ENCODE assay signal across 23 mouse cellular contexts in genomic region chr13:18953575-18953974, GRCm38 (mm10). TPM values are rescaled to one million over a fixed set of nuclear protein-coding genes. Genes with fewer than 3 reads are reported as not detected.
A peak's percentile ranks its signal among the peaks of the same experiment; 100 is the strongest.
DNase-seq lines count a peak whose midpoint lies in the region; ATAC-seq and TF ChIP-seq lines count a peak whose summit lies in the region.
"Had no signal": no experiment of that assay in that cellular context is flagged by ENCODE, and none has a peak within 500 bp of the region (broad histone marks: within the 10 kb centered on the region; RNA-seq: fewer than 3 reads in every experiment).

No protein-coding gene starts in this region.

- no peak for TF ChIP-seq CTCF in brain, embryonic 14.5 days (IDR thresholded peaks at IDR 0.05; ENCODE audit: borderline replicate concordance, extremely low read depth, insufficient read depth, insufficient read length)

- H3K27me3 ChIP-seq in hindbrain, embryonic 12.5 days, result peaks cover 8% of the 10 kb centered on the region
- H3K27me3 ChIP-seq in hindbrain, embryonic 10.5 days (ENCODE audit: insufficient read depth, poor library complexity, severe bottlenecking), result peaks cover 22% of the 10 kb centered on the region
- peaks cover 8% of the 10 kb centered on the region for H3K27me3 ChIP-seq in liver, embryonic 11.5 days (replicated peaks; ENCODE audit: control insufficient read depth, insufficient read depth, low read length)
- H3K27me3 ChIP-seq: hindbrain, embryonic 13.5 days had no signal

- H3K9me3 ChIP-seq in hindbrain, embryonic 12.5 days (replicated peaks), result no peaks in the 10 kb centered on the region
- no peaks in the 10 kb centered on the region for H3K9me3 ChIP-seq in hindbrain, embryonic 10.5 days
- H3K9me3 ChIP-seq in liver, embryonic 11.5 days (ENCODE audit: control insufficient read depth, low read length), result no peaks in the 10 kb centered on the region
- H3K9me3 ChIP-seq: embryonic facial prominence, embryonic 15.5 days; forebrain, embryonic 10.5 days; G1E; heart, embryonic 12.5 days; hindbrain, embryonic 13.5 days; intestine, embryonic 15.5 days had no signal

- no peak overlapping the region for H3K27ac ChIP-seq in hindbrain, embryonic 12.5 days
- no peak overlapping the region for H3K27ac ChIP-seq in hindbrain, embryonic 10.5 days
- no peak overlapping the region for H3K27ac ChIP-seq in liver, embryonic 11.5 days (ENCODE audit: low read depth, low read length)
- H3K27ac ChIP-seq: embryonic facial prominence, embryonic 15.5 days; forebrain, embryonic 10.5 days; gastrocnemius, adult 2 months; hindbrain, embryonic 13.5 days; intestine, embryonic 15.5 days had no signal

- peak; percentile 38; the same call in 1 of the 2 replicates for ATAC-seq in hindbrain, embryonic 12.5 days (ENCODE audit: low FRiP score)
- no peak for ATAC-seq in liver, embryonic 11.5 days (replicated peaks; ENCODE audit: low FRiP score)
- ATAC-seq: CD4-positive, CD25-positive, alpha-beta regulatory T cell, adult 4 months; intestine, embryonic 15.5 days had no signal

- H3K4me2 ChIP-seq in hindbrain, embryonic 12.5 days (replicated peaks), result no peak overlapping the region
- H3K4me2 ChIP-seq in liver, embryonic 11.5 days, result no peak overlapping the region
- H3K4me2 ChIP-seq: embryonic facial prominence, embryonic 15.5 days; heart, embryonic 12.5 days; hindbrain, embryonic 13.5 days; intestine, embryonic 15.5 days had no signal

- TF ChIP-seq POLR2A in brain, embryonic 14.5 days (IDR thresholded peaks at IDR 0.05; ENCODE audit: borderline replicate concordance, extremely low read depth, insufficient read depth, insufficient read length, poor library complexity, severe bottlenecking), result no peak

- DNase-seq in embryo, embryonic 10 days (ENCODE audit: low spot score), result peak; percentile 13
- DNase-seq in embryo, embryonic 9.5 days (ENCODE audit: extremely low spot score), result no peak
- no peak for DNase-seq in hindbrain, embryonic 10.5 days (ENCODE audit: low spot score)
- peak; percentile 53 for DNase-seq in brain, embryonic 14.5 days (ENCODE audit: low read depth)
- DNase-seq in retina, postnatal 1 day, result peak; percentile 49
- DNase-seq in liver, embryonic 11.5 days (ENCODE audit: low spot score), result no peak
- DNase-seq: adrenal gland, adult 8-10 months; adrenal gland, postnatal 36 days; B cell, adult 2 months; cerebellum, adult 11 months; cerebellum, adult 8-10 months; cerebellum, postnatal 14 days; gastrocnemius, adult 2 months; gastrocnemius, postnatal 25 days had no signal

- H3K4me1 ChIP-seq in hindbrain, embryonic 12.5 days, result peaks cover 10% of the 10 kb centered on the region; the same call in 1 of the 2 replicates
- peaks cover 13% of the 10 kb centered on the region for H3K4me1 ChIP-seq in hindbrain, embryonic 10.5 days (replicated peaks)
- no peaks in the 10 kb centered on the region; the same call in 1 of the 2 replicates for H3K4me1 ChIP-seq in liver, embryonic 11.5 days (replicated peaks; ENCODE audit: control insufficient read depth, insufficient read depth, low read length)
- H3K4me1 ChIP-seq: heart, embryonic 12.5 days had no signal

- H3K9ac ChIP-seq in hindbrain, embryonic 12.5 days, result no peak overlapping the region
- no peak overlapping the region for H3K9ac ChIP-seq in liver, embryonic 11.5 days (ENCODE audit: low read depth, low read length)
- H3K9ac ChIP-seq: embryonic facial prominence, embryonic 15.5 days; heart, embryonic 12.5 days; hindbrain, embryonic 13.5 days; intestine, embryonic 15.5 days had no signal

- WGBS in hindbrain, embryonic 12.5 days, result 88% methylated on average over 4 of the region's 4 CpGs
- 87% methylated on average over 4 of the region's 4 CpGs for WGBS in hindbrain, embryonic 10.5 days
- WGBS in liver, embryonic 11.5 days, result 82% methylated on average over 4 of the region's 4 CpGs

- no peak overlapping the region for H3K4me3 ChIP-seq in hindbrain, embryonic 12.5 days
- no peak overlapping the region for H3K4me3 ChIP-seq in hindbrain, embryonic 10.5 days
- no peak overlapping the region for H3K4me3 ChIP-seq in liver, embryonic 11.5 days (ENCODE audit: low read depth, low read length)
- H3K4me3 ChIP-seq: embryonic facial prominence, embryonic 15.5 days; erythroblast, embryonic 14.5 days; forebrain, embryonic 10.5 days; gastrocnemius, adult 2 months; heart, embryonic 12.5 days; hindbrain, embryonic 13.5 days; intestine, embryonic 15.5 days had no signal

- H3K36me3 ChIP-seq in hindbrain, embryonic 12.5 days, result no peaks in the 10 kb centered on the region
- H3K36me3 ChIP-seq in hindbrain, embryonic 10.5 days, result no peaks in the 10 kb centered on the region
- no peaks in the 10 kb centered on the region for H3K36me3 ChIP-seq in liver, embryonic 11.5 days (ENCODE audit: control insufficient read depth, insufficient read depth, low read length)
- H3K36me3 ChIP-seq: embryonic facial prominence, embryonic 15.5 days; forebrain, embryonic 10.5 days; G1E; heart, embryonic 12.5 days; hindbrain, embryonic 13.5 days; intestine, embryonic 15.5 days had no signal

RNA-seq across cellular contexts. Expression of gene Amph, which starts 5.6 kb away (rescaled TPM):
- polyA plus RNA-seq in hindbrain, embryonic 12.5 days (2016; fragmentation: Nextera tagmentation; extraction: Ambion mirVana), result 17.3 and 17.4 TPM in 2 replicates
- polyA plus RNA-seq in hindbrain, embryonic 10.5 days (2016; fragmentation: Nextera tagmentation; extraction: Ambion mirVana), result 5.2 and 8.9 TPM in 2 replicates
- 49.7 and 62.2 TPM in 2 replicates for polyA plus RNA-seq in brain, embryonic 14.5 days (2012; rRNA removed)
- polyA plus RNA-seq in liver, embryonic 11.5 days (2014; fragmentation: Nextera tagmentation; extraction: Ambion mirVana), result 1.2 and 1.7 TPM in 2 replicates
- polyA plus RNA-seq: erythroblast, embryonic 14.5 days had no signal

Comparison
In these comparisons a context has a peak if more than half of its experiments do, and no peak if none do; other contexts are left out.
1. DNase-seq: peak in embryo, embryonic 10 days (single experiment), brain, embryonic 14.5 days (single experiment) and retina, postnatal 1 day (single experiment); none in embryo, embryonic 9.5 days (single experiment), hindbrain, embryonic 10.5 days (single experiment) and liver, embryonic 11.5 days (single experiment).